Mouse (Mus musculus) midbrain, embryonic 14.5 days (tissue): ENCODE data around the gene Adgrl3. TPM values are rescaled to one million over a fixed set of nuclear protein-coding genes. Genes with fewer than 3 reads are reported as not detected.
A peak's percentile ranks its signal among the peaks of the same experiment; 100 is the strongest.

Experiments used
- ATAC-seq: fragments of 200-750 bp; cut with Nextera tagmentation; 2 replicates; pipeline ENCODE4 v1.8.0; 2017; ENCODE audit warnings: moderate number of reproducible peaks, moderate library complexity; ENCODE audit not compliant: low FRiP score, low TSS enrichment
- DNase-seq: peaks from one replicate; pipeline ENCODE4 v3.0.0-alpha.2; 2015
- H3K27ac ChIP-seq: fragments of 300-500 bp; sonication (generic); replicated peaks from 2 replicates; pipeline ENCODE4 v1.5.1; 2014; ENCODE audit warnings: mild to moderate bottlenecking, low read depth, low read length, moderate library complexity
- H3K27me3 ChIP-seq: fragments of 300-500 bp; sonication (generic); 2 replicates; pipeline ENCODE4 v1.6.1; 2014; ENCODE audit warnings: low read length, control low read depth, mixed read lengths; ENCODE audit not compliant: control insufficient read depth, insufficient read depth
- H3K36me3 ChIP-seq: fragments of 300-500 bp; sonication (generic); 2 replicates; pipeline ENCODE4 v1.6.1; 2014; ENCODE audit warnings: low read length, control low read depth; ENCODE audit not compliant: control insufficient read depth, insufficient read depth
- H3K4me1 ChIP-seq: fragments of 300-500 bp; sonication (generic); 2 replicates; pipeline ENCODE4 v1.6.1; 2014; ENCODE audit warnings: mild to moderate bottlenecking, antibody characterized with exemption, low read length, control low read depth; ENCODE audit not compliant: control insufficient read depth, insufficient read depth
- H3K4me2 ChIP-seq: fragments of 300-500 bp; sonication (generic); 2 replicates; pipeline ENCODE4 v1.6.1; 2014; ENCODE audit warnings: mild to moderate bottlenecking, low read length, moderate library complexity
- H3K4me3 ChIP-seq: fragments of 300-500 bp; sonication (generic); replicated peaks from 2 replicates; pipeline ENCODE4 v1.5.1; 2014; ENCODE audit warnings: low read depth, low read length
- H3K9ac ChIP-seq: fragments of 300-500 bp; sonication (generic); replicated peaks from 2 replicates; pipeline ENCODE4 v1.6.1; 2014; ENCODE audit warnings: mild to moderate bottlenecking, low read length, moderate library complexity
- H3K9me3 ChIP-seq: fragments of 300-500 bp; sonication (generic); 2 replicates; pipeline ENCODE4 v1.6.1; 2016; ENCODE audit warnings: low read length, control low read depth, mixed read lengths; ENCODE audit not compliant: control insufficient read depth
- WGBS: fragments of 180-500 bp; shearing (Covaris S2); extraction: QIAGEN DNeasy Blood & Tissue Kit; methylation state at CpG from one replicate; pipeline ENCODE4 v1.1.7; 2014; 5-methylcytosine and 5-hydroxymethylcytosine counted together
- polyA plus RNA-seq: library from polyadenylated mRNA; unstranded; fragments of >200 nt; fragmentation: Nextera tagmentation; extraction: Ambion mirVana; gene quantifications from 2 replicates; pipeline ENCODE4 v1.2.1, GENCODE M21; 2014

The Adgrl3 gene
- polyA plus RNA-seq, 1 experiment from 2014 or later = 77.5 TPM

- H3K4me3 ChIP-seq = no peak overlapping the region
- WGBS = 68% methylated on average over 4 of the region's 4 CpGs
- no peak overlapping the region for H3K27ac ChIP-seq
- no peak overlapping the region for H3K9ac ChIP-seq
- H3K4me2 ChIP-seq = no peak overlapping the region
- DNase-seq = peak; percentile 43
- H3K9me3 ChIP-seq = no peaks in the 10 kb centered on the region
- ATAC-seq = no peak
- H3K36me3 ChIP-seq = no peaks in the 10 kb centered on the region
- no peaks in the 10 kb centered on the region for H3K4me1 ChIP-seq
- no peaks in the 10 kb centered on the region for H3K27me3 ChIP-seq
These were observed 65.2 kb downstream of the Adgrl3 start for GRCm38 (mm10) chr5:81085152-81085551.

GRCm38 (mm10) chr5:81088667-81089066 lies 68.7 kb downstream of the Adgrl3 start:
- WGBS = 81% methylated on average over 2 of the region's 2 CpGs
- Histone ChIP-seq H3K27me3 (no peaks in the 10 kb centered on the region), H3K36me3 (no peaks in the 10 kb centered on the region), H3K9ac (no peak overlapping the region), H3K27ac (no peak overlapping the region), H3K9me3 (no peaks in the 10 kb centered on the region), H3K4me2 (no peak overlapping the region), H3K4me1 (no peaks in the 10 kb centered on the region), H3K4me3 (no peak overlapping the region)
- ATAC-seq (no peak), DNase-seq (no peak)

- Histone ChIP-seq H3K9ac (no peak overlapping the region), H3K4me3 (no peak overlapping the region), H3K27ac (no peak overlapping the region), H3K4me2 (no peak overlapping the region), H3K4me1 (no peaks in the 10 kb centered on the region), H3K9me3 (no peaks in the 10 kb centered on the region), H3K27me3 (no peaks in the 10 kb centered on the region), H3K36me3 (no peaks in the 10 kb centered on the region)
- ATAC-seq (no peak), DNase-seq (no peak)
- whole genome bisulfite sequencing = 85% methylated on average over 3 of the region's 3 CpGs
These were observed 74.7 kb downstream of the Adgrl3 start for GRCm38 (mm10) chr5:81094618-81095017.

GRCm38 (mm10) chr5:81097131-81097530 lies 77.2 kb downstream of the Adgrl3 start:
- Histone ChIP-seq H3K9ac (no peak overlapping the region), H3K4me1 (0 out of 2 replicates have a peak, but pooled peaks cover 5% of the 10 kb centered on the region), H3K27me3 (no peaks in the 10 kb centered on the region), H3K4me3 (no peak overlapping the region), H3K36me3 (no peaks in the 10 kb centered on the region), H3K9me3 (no peaks in the 10 kb centered on the region), H3K27ac (no peak overlapping the region), H3K4me2 (no peak overlapping the region)
- WGBS = 93% methylated on average over 4 of the region's 4 CpGs
- no peak for ATAC-seq
- no peak for DNase-seq

- no peak overlapping the region for H3K9ac ChIP-seq
- H3K9me3 ChIP-seq = no peaks in the 10 kb centered on the region
- WGBS = 94% methylated on average over 1 of the region's 1 CpGs
- H3K36me3 ChIP-seq = no peaks in the 10 kb centered on the region
- H3K27ac ChIP-seq = no peak overlapping the region
- no peak overlapping the region for H3K4me2 ChIP-seq
- ATAC-seq (no peak), DNase-seq (no peak)
- H3K4me3 ChIP-seq = no peak overlapping the region
- no peaks in the 10 kb centered on the region for H3K27me3 ChIP-seq
- H3K4me1 ChIP-seq = no peaks in the 10 kb centered on the region
These were observed 87.5 kb downstream of the Adgrl3 start for GRCm38 (mm10) chr5:81107431-81107830.

- no peaks in the 10 kb centered on the region for H3K27me3 ChIP-seq
- 50% methylated on average over 4 of the region's 4 CpGs for WGBS
These were observed 104.5 kb downstream of the Adgrl3 start for GRCm38 (mm10) chr5:81124483-81124882.

GRCm38 (mm10) chr5:81127639-81128038 lies 107.7 kb downstream of the Adgrl3 start:
- Histone ChIP-seq H3K27me3 (no peaks in the 10 kb centered on the region), H3K4me2 (no peak overlapping the region), H3K27ac (no peak overlapping the region), H3K9ac (no peak overlapping the region), H3K4me3 (no peak overlapping the region), H3K4me1 (no peaks in the 10 kb centered on the region), H3K36me3 (no peaks in the 10 kb centered on the region), H3K9me3 (no peaks in the 10 kb centered on the region)
- WGBS = 38% methylated on average over 3 of the region's 3 CpGs
- no peak for DNase-seq
- ATAC-seq = no peak

More at GRCm38 (mm10) chr5:81124483-81124882, 104.5 kb downstream of the Adgrl3 start:
- Histone ChIP-seq H3K4me3 (no peak overlapping the region), H3K36me3 (no peaks in the 10 kb centered on the region), H3K9me3 (no peaks in the 10 kb centered on the region), H3K4me1 (no peaks in the 10 kb centered on the region), H3K4me2 (no peak overlapping the region), H3K9ac (no peak overlapping the region), H3K27ac (no peak overlapping the region)
- ATAC-seq (no peak), DNase-seq (no peak)

GRCm38 (mm10) chr5:81136394-81136793 lies 116.5 kb downstream of the Adgrl3 start:
- Histone ChIP-seq H3K9me3 (no peaks in the 10 kb centered on the region), H3K4me3 (no peak overlapping the region), H3K4me1 (no peaks in the 10 kb centered on the region), H3K36me3 (no peaks in the 10 kb centered on the region), H3K27ac (no peak overlapping the region), H3K27me3 (no peaks in the 10 kb centered on the region), H3K4me2 (no peak overlapping the region), H3K9ac (no peak overlapping the region)
- WGBS = 62% methylated on average over 1 of the region's 1 CpGs
- ATAC-seq (no peak), DNase-seq (no peak)

- Histone ChIP-seq H3K4me3 (no peak overlapping the region), H3K36me3 (no peaks in the 10 kb centered on the region), H3K27ac (no peak overlapping the region), H3K9me3 (no peaks in the 10 kb centered on the region), H3K4me2 (no peak overlapping the region), H3K9ac (no peak overlapping the region), H3K27me3 (no peaks in the 10 kb centered on the region), H3K4me1 (peaks cover 20% of the 10 kb centered on the region)
- peak; percentile 66 for ATAC-seq
- peak; percentile 69 for DNase-seq
- 30% methylated on average over 12 of the region's 12 CpGs for WGBS
These were observed 135.9 kb downstream of the Adgrl3 start for GRCm38 (mm10) chr5:81155791-81156190.
